ENCODE assay signal across 8 mouse cellular contexts in genomic region chr7:49616258-49616735, GRCm38 (mm10). TPM values are rescaled to one million over a fixed set of nuclear protein-coding genes. Genes with fewer than 3 reads are reported as not detected.
DNase-seq lines count a peak whose midpoint lies in the region; ATAC-seq and TF ChIP-seq lines count a peak whose summit lies in the region.

No protein-coding gene starts in this region.

- H3K9me3 ChIP-seq in embryonic facial prominence, embryonic 12.5 days, result no peaks in the 10 kb centered on the region
- no peaks in the 10 kb centered on the region for H3K9me3 ChIP-seq in midbrain, embryonic 12.5 days

- intact Hi-C loops in left cerebral cortex, adult 2 months (cut with DNase I), result loop anchor here (1.0 to 5.0 kb wide), 2 partner anchors 138 to 306 kb away; no protein-coding TSS in a partner anchor
- intact Hi-C loops in heart, postnatal 36 days (cut with DNase I), result loop anchor here (1.0 to 5.0 kb wide), 2 partner anchors 138 to 306 kb away; no protein-coding TSS in a partner anchor

- H3K4me3 ChIP-seq in left cerebral cortex, adult 2 months, result no peak overlapping the region
- no peak overlapping the region for H3K4me3 ChIP-seq in embryonic facial prominence, embryonic 12.5 days
- H3K4me3 ChIP-seq in midbrain, embryonic 12.5 days, result no peak overlapping the region

- peak; percentile 50 to 70 for DNase-seq in left cerebral cortex, adult 2 months (ENCODE audit: extremely low spot score in 1 of 2, low spot score in 2 of 2)
- DNase-seq in left cerebral cortex, adult 8-10 months (ENCODE audit: low spot score in 2 of 2), result no peak
- DNase-seq in adrenal gland, adult 2 months, result peak; percentile 47
- peak; percentile 51 to 73 for DNase-seq in heart, postnatal 36 days
- DNase-seq in layer of hippocampus, postnatal 14 days (ENCODE audit: low spot score in 2 of 2), result peak; percentile 55 to 75
- DNase-seq in spleen, postnatal 36 days (ENCODE audit: low spot score in 2 of 2), result peak; percentile 13 to 36

- no peak for ATAC-seq in embryonic facial prominence, embryonic 12.5 days (ENCODE audit: insufficient number of reproducible peaks, insufficient read depth, low FRiP score, low TSS enrichment)
- peak; percentile 79 for ATAC-seq in midbrain, embryonic 12.5 days (ENCODE audit: low FRiP score, low read depth)

- no peak overlapping the region for H3K9ac ChIP-seq in embryonic facial prominence, embryonic 12.5 days
- H3K9ac ChIP-seq in midbrain, embryonic 12.5 days (replicated peaks), result no peak overlapping the region

- H3K36me3 ChIP-seq in embryonic facial prominence, embryonic 12.5 days, result no peaks in the 10 kb centered on the region
- no peaks in the 10 kb centered on the region for H3K36me3 ChIP-seq in midbrain, embryonic 12.5 days

- no peak overlapping the region for H3K27ac ChIP-seq in left cerebral cortex, adult 2 months
- H3K27ac ChIP-seq in embryonic facial prominence, embryonic 12.5 days, result no peak overlapping the region
- H3K27ac ChIP-seq in midbrain, embryonic 12.5 days (replicated peaks), result no peak overlapping the region

- TF ChIP-seq CTCF in left cerebral cortex, adult 2 months (IDR thresholded peaks at IDR 0.05), result peak; percentile 71

- peak overlapping the region; percentile 37 for H3K4me2 ChIP-seq in embryonic facial prominence, embryonic 12.5 days (replicated peaks)
- peak overlapping the region; percentile 38 for H3K4me2 ChIP-seq in midbrain, embryonic 12.5 days (replicated peaks)

- peaks cover 10% of the 10 kb centered on the region; the same call in 1 of the 2 replicates for H3K27me3 ChIP-seq in embryonic facial prominence, embryonic 12.5 days
- peaks cover 75% of the 10 kb centered on the region for H3K27me3 ChIP-seq in midbrain, embryonic 12.5 days

- WGBS in embryonic facial prominence, embryonic 12.5 days, result 10% methylated on average over 6 of the region's 7 CpGs
- WGBS in midbrain, embryonic 12.5 days, result 7% methylated on average over 6 of the region's 7 CpGs

- no peaks in the 10 kb centered on the region for H3K4me1 ChIP-seq in embryonic facial prominence, embryonic 12.5 days
- no peaks in the 10 kb centered on the region for H3K4me1 ChIP-seq in midbrain, embryonic 12.5 days

RNA-seq across cellular contexts. Expression of gene Dbx1, which starts 20.4 kb away (rescaled TPM):
- total RNA-seq in left cerebral cortex, adult 2 months (2021), result not detected
- not detected for total RNA-seq in left cerebral cortex, adult 8-10 months (2022)
- not detected for total RNA-seq in adrenal gland, adult 2 months (2021)
- not detected in 2 replicates for polyA plus RNA-seq in adrenal gland, adult 2 months (2012; rRNA removed)
- polyA plus RNA-seq in embryonic facial prominence, embryonic 12.5 days (2016; fragmentation: Nextera tagmentation; extraction: Ambion mirVana), result 1.1 and 1.8 TPM in 2 replicates
- not detected for total RNA-seq in heart, postnatal 36 days (2021)
- not detected for total RNA-seq in layer of hippocampus, postnatal 14 days (2021)
- 176 and 184 TPM in 2 replicates for polyA plus RNA-seq in midbrain, embryonic 12.5 days (2016; fragmentation: Nextera tagmentation; extraction: Ambion mirVana)

Comparison
In these comparisons a context has a peak if more than half of its experiments do, and no peak if none do; other contexts are left out.
1. DNase-seq: peak in left cerebral cortex, adult 2 months (2 of 2), adrenal gland, adult 2 months (single experiment), heart, postnatal 36 days (2 of 2), layer of hippocampus, postnatal 14 days (2 of 2) and spleen, postnatal 36 days (2 of 2); none in left cerebral cortex, adult 8-10 months (0 of 2).